Mouse (Mus musculus) adrenal gland, postnatal 36 days (tissue): ENCODE measurements around the gene Trim16. TPM values are rescaled to one million over a fixed set of nuclear protein-coding genes. Genes with fewer than 3 reads are reported as not detected.

Experiments used
- DNase-seq, 2 experiments: peaks; one replicate each; pipeline ENCODE4 v3.0.0; 2021; ENCODE audit warnings: mixed read lengths in 1 of 2
- total RNA-seq, 2 experiments: library from RNA; stranded (reverse); gene quantifications; 2 replicates each; pipeline ENCODE4 v1.2.3; 2021

Trim16 gene
- total RNA-seq, 2 experiments from 2014 or later = 5.8 to 6.6 TPM

DNA sequence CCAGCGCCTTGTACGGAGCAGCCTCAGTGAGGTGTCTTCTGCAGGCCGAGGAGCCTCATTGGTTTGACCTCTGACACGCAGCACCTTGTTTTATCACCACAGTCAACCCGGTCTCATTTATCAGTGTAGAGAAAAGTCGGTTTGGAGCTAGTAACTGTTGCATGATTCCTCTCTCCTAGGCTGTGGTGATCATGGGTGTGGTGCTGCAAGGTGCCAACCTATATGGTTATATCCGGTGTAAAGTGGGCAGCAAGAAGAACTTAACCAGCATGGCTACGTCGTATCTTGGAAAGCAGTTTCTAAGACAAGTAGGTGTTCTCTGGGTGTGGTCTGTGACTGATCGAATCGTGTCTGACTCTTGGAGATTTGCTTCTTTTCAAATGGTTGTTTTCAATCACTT, 71.7 kb downstream of the Trim16 start:
- no peak for DNase-seq

Other genes starting within 250 kb of the Trim16 start
- gene Trpv2, start 245.7 kb upstream of the Trim16 start, total RNA-seq = 1 to 10 TPM; 2.0 to 3.7 TPM
- gene Lrrc75a, start 171.7 kb upstream of the Trim16 start, total RNA-seq = 10 to 100 TPM; 28.0 to 31.8 TPM
- gene Mmgt2, start 171.6 kb upstream of the Trim16 start, total RNA-seq = 10 to 100 TPM; 38.0 to 42.6 TPM
- 1 to 10 TPM; 3.2 to 3.8 TPM for gene Zfp287, start 88.3 kb upstream of the Trim16 start, total RNA-seq
- gene Gm10428, start 67.1 kb upstream of the Trim16 start, total RNA-seq = not detected
- 1 to 10 TPM; 1.8 to 2.3 TPM for gene Zfp286, start 30.8 kb upstream of the Trim16 start, total RNA-seq
- under 1 TPM; 0.72 to 0.83 TPM for gene Fbxw10, start 26.8 kb downstream of the Trim16 start, total RNA-seq
- 10 to 100 TPM; 50.8 to 56.2 TPM for gene Tvp23b, start 59.2 kb downstream of the Trim16 start, total RNA-seq
- not detected for gene Cdrt4, start 131.0 kb downstream of the Trim16 start, total RNA-seq
- not detected for gene Tekt3, start 241.4 kb downstream of the Trim16 start, total RNA-seq